Mouse (Mus musculus): ENCODE measurements at regions not wholly inside any gene's neighbourhood (a gene's known extent, or its start where the extent isn't known, plus 50 kb on each side); places are given as distances from the start of the nearest gene placed in this dataset.

GRCm38 (mm10) chr6:4441618-4442167 is 62.9 kb upstream of the Col1a2 start:
- no peaks in the 10 kb centered on the region for H3K27me3 ChIP-seq (ENCODE audit: control insufficient read depth, insufficient read depth, low read length)
- ATAC-seq (ENCODE audit: insufficient read depth): no peak
- H3K27ac ChIP-seq: no peak overlapping the region
- H3K9ac ChIP-seq (replicated peaks): no peak overlapping the region
- no peaks in the 10 kb centered on the region for H3K36me3 ChIP-seq (replicated peaks; ENCODE audit: control insufficient read depth, insufficient read depth, low read depth)
- no peaks in the 10 kb centered on the region for H3K4me1 ChIP-seq (replicated peaks; ENCODE audit: control insufficient read depth in 2 of 2, insufficient read depth in 2 of 2, low read length in 1 of 2)
- no peaks in the 10 kb centered on the region for H3K9me3 ChIP-seq (ENCODE audit: control insufficient read depth, low read length)
- 48% methylated on average over 4 of the region's 4 CpGs for WGBS (ENCODE audit: insufficient replicate concordance)
- H3K4me2 ChIP-seq (ENCODE audit: low read depth): no peak overlapping the region
- DNase-seq (ENCODE audit: low read depth in 3 of 3, low spot score in 3 of 3): no peak
- H3K4me3 ChIP-seq (ENCODE audit: insufficient read depth in 1 of 2, low read depth in 2 of 2, low read length in 2 of 2): no peak overlapping the region
- no peak for TF ChIP-seq EP300 (IDR thresholded peaks at IDR 0.05; ENCODE audit: low read depth)

- H3K9me3 ChIP-seq (ENCODE audit: control insufficient read depth, low read length): no peaks in the 10 kb centered on the region
- no peaks in the 10 kb centered on the region for H3K4me1 ChIP-seq (replicated peaks; ENCODE audit: control insufficient read depth in 2 of 2, insufficient read depth in 2 of 2, low read length in 1 of 2)
- no peak overlapping the region for H3K9ac ChIP-seq (replicated peaks)
- WGBS (ENCODE audit: insufficient replicate concordance): 54% methylated on average over 1 of the region's 1 CpGs
- H3K4me3 ChIP-seq (ENCODE audit: insufficient read depth in 1 of 2, low read depth in 2 of 2, low read length in 2 of 2): no peak overlapping the region
- ATAC-seq (ENCODE audit: insufficient read depth) (no peak), DNase-seq (ENCODE audit: low read depth in 3 of 3, low spot score in 3 of 3) (no peak)
- H3K4me2 ChIP-seq (ENCODE audit: low read depth): no peak overlapping the region
- H3K27me3 ChIP-seq (ENCODE audit: control insufficient read depth, insufficient read depth, low read length): no peaks in the 10 kb centered on the region
- H3K36me3 ChIP-seq (replicated peaks; ENCODE audit: control insufficient read depth, insufficient read depth, low read depth): no peaks in the 10 kb centered on the region
- no peak overlapping the region for H3K27ac ChIP-seq
- TF ChIP-seq EP300 (IDR thresholded peaks at IDR 0.05; ENCODE audit: low read depth) (no peak), CTCF (IDR thresholded peaks at IDR 0.05; ENCODE audit: low read depth) (no peak)
These were observed 58.7 kb upstream of the Col1a2 start for GRCm38 (mm10) chr6:4445906-4446305.

GRCm38 (mm10) chr6:4451227-4451626 is 53.4 kb upstream of the Col1a2 start:
- H3K4me3 ChIP-seq (ENCODE audit: insufficient read depth in 1 of 2, low read depth in 2 of 2, low read length in 2 of 2): no peak overlapping the region
- WGBS (ENCODE audit: insufficient replicate concordance): 49% methylated on average over 2 of the region's 2 CpGs
- no peaks in the 10 kb centered on the region for H3K9me3 ChIP-seq (ENCODE audit: control insufficient read depth, low read length)
- DNase-seq (ENCODE audit: low read depth in 3 of 3, low spot score in 3 of 3) (no peak), ATAC-seq (ENCODE audit: insufficient read depth) (no peak)
- no peak overlapping the region for H3K27ac ChIP-seq
- no peak overlapping the region for H3K9ac ChIP-seq (replicated peaks)
- no peaks in the 10 kb centered on the region for H3K27me3 ChIP-seq (ENCODE audit: control insufficient read depth, insufficient read depth, low read length)
- peaks cover 0 to 3% of the 10 kb centered on the region in 2 experiments; a peak in 2 of 4 replicates for H3K4me1 ChIP-seq (replicated peaks; ENCODE audit: control insufficient read depth in 2 of 2, insufficient read depth in 2 of 2, low read length in 1 of 2)
- no peak overlapping the region for H3K4me2 ChIP-seq (ENCODE audit: low read depth)
- H3K36me3 ChIP-seq (replicated peaks; ENCODE audit: control insufficient read depth, insufficient read depth, low read depth): no peaks in the 10 kb centered on the region
- TF ChIP-seq EP300 (IDR thresholded peaks at IDR 0.05; ENCODE audit: low read depth): no peak
- TF ChIP-seq CTCF (IDR thresholded peaks at IDR 0.05; ENCODE audit: low read depth): no peak
